Mouse (Mus musculus) heart, embryonic 10.5 days (tissue): ENCODE data around the gene Tbcc. TPM values are rescaled to one million over a fixed set of nuclear protein-coding genes. Genes with fewer than 3 reads are reported as not detected.

Source experiments
- DNase-seq: peaks from one replicate; pipeline ENCODE4 v3.0.0-alpha.2; 2017; ENCODE audit warnings: low spot score
- H3K27ac ChIP-seq: fragments of 300-500 bp; sonication (generic); 2 replicates; pipeline ENCODE4 v1.5.1; 2016; ENCODE audit warnings: mild to moderate bottlenecking
- H3K27me3 ChIP-seq: fragments of 300-500 bp; sonication (generic); 2 replicates; pipeline ENCODE4 v1.6.1; 2016; ENCODE audit warnings: mild to moderate bottlenecking; ENCODE audit not compliant: poor library complexity, insufficient read depth, severe bottlenecking
- H3K36me3 ChIP-seq: fragments of 300-500 bp; sonication (generic); 2 replicates; pipeline ENCODE4 v1.6.1; 2016; ENCODE audit warnings: mild to moderate bottlenecking, moderate library complexity
- H3K4me1 ChIP-seq: fragments of 300-500 bp; sonication (generic); 2 replicates; pipeline ENCODE4 v1.6.1; 2016; ENCODE audit warnings: mild to moderate bottlenecking
- H3K4me3 ChIP-seq: fragments of 300-500 bp; sonication (generic); 2 replicates; pipeline ENCODE4 v1.5.1; 2016; ENCODE audit warnings: mild to moderate bottlenecking, moderate library complexity
- H3K9me3 ChIP-seq: fragments of 300-500 bp; sonication (generic); 2 replicates; pipeline ENCODE4 v1.6.1; 2016; ENCODE audit warnings: mild to moderate bottlenecking, moderate library complexity
- WGBS: fragments of 180-500 bp; shearing (Covaris S2); methylation state at CpG from one replicate; pipeline ENCODE4 v1.1.7; 2016; 5-methylcytosine and 5-hydroxymethylcytosine counted together
- polyA plus RNA-seq: library from polyadenylated mRNA; unstranded; fragments of >200 nt; fragmentation: Nextera tagmentation; extraction: Ambion mirVana; gene quantifications from 2 replicates; pipeline ENCODE4 v1.2.1, GENCODE M21; 2016

Gene Tbcc
- polyA plus RNA-seq, 1 experiment from 2014 or later = 63.2 TPM

DNA sequence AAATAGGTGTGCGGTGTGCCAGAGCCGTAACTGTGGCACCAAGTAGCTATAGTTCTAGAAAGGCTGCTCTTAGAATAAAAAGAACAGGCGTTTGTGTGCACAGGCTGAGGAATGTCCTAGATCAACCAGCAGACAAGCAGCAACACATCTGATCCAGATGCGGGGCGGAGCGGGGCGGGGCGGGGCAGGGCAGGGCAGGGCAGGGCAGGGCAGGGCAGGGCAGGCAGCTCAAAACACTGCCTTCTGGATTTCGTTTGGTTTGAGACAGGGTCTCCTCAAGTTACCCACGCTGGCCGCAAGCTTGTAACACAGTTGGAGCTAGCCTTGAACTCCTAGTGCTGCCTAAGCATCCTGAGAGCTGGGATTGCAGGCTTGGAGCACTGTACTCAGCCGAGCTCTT, 38.8 kb downstream of the Tbcc start:
- H3K4me3 ChIP-seq = no peak overlapping the region
- no peaks in the 10 kb centered on the region for H3K9me3 ChIP-seq
- DNase-seq = no peak
- no peaks in the 10 kb centered on the region for H3K27me3 ChIP-seq
- WGBS = 81% methylated on average over 12 of the region's 12 CpGs
- H3K27ac ChIP-seq = no peak overlapping the region
- no peaks in the 10 kb centered on the region; the same call in 1 of the 2 replicates for H3K4me1 ChIP-seq
- peaks cover 67% of the 10 kb centered on the region for H3K36me3 ChIP-seq

GRCm38 (mm10) chr17:46929897-46930296, 39.4 kb downstream of the Tbcc start:
- Histone ChIP-seq H3K9me3 (no peaks in the 10 kb centered on the region), H3K36me3 (peaks cover 73% of the 10 kb centered on the region), H3K27ac (no peak overlapping the region), H3K4me1 (no peaks in the 10 kb centered on the region; the same call in 1 of the 2 replicates), H3K27me3 (no peaks in the 10 kb centered on the region), H3K4me3 (no peak overlapping the region)
- DNase-seq = no peak
- 89% methylated on average over 7 of the region's 7 CpGs for WGBS

GRCm38 (mm10) chr17:46932961-46933360, 42.5 kb downstream of the Tbcc start:
- Histone ChIP-seq H3K27me3 (no peaks in the 10 kb centered on the region), H3K9me3 (no peaks in the 10 kb centered on the region), H3K4me3 (no peak overlapping the region), H3K4me1 (no peaks in the 10 kb centered on the region), H3K27ac (no peak overlapping the region), H3K36me3 (peaks cover 99% of the 10 kb centered on the region)
- DNase-seq = no peak
- 91% methylated on average over 5 of the region's 5 CpGs for WGBS

- WGBS = 79% methylated on average over 19 of the region's 19 CpGs
Observed at GRCm38 (mm10) chr17:46933557-46934348, 43.3 kb downstream of the Tbcc start.

DNA sequence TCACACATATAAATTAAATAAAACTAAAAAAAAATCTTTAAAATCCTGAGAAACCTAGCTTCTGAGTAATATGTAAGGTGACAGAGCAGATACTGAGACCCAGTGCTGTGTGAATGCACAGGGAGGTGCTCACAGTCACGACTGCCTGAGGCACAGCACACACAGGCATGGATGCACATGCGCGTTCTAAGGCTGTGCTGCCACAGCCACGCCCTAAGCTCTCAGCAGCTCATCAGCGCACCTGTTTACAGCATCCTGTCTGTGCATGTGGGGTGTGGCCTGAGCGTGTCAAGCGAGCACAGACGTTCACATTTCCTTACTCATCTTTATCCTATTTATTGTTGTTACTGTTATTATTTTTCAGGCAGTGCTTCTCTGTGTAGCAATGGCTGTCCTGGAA, 50.0 kb downstream of the Tbcc start:
- peaks cover 99% of the 10 kb centered on the region for H3K36me3 ChIP-seq
- DNase-seq = no peak
- H3K27me3 ChIP-seq = no peaks in the 10 kb centered on the region
- no peak overlapping the region for H3K27ac ChIP-seq
- no peaks in the 10 kb centered on the region for H3K4me1 ChIP-seq
- H3K9me3 ChIP-seq = no peaks in the 10 kb centered on the region
- 95% methylated on average over 8 of the region's 8 CpGs for WGBS
- no peak overlapping the region for H3K4me3 ChIP-seq

More at GRCm38 (mm10) chr17:46933557-46934348, 43.3 kb downstream of the Tbcc start:
- no peak for DNase-seq
- Histone ChIP-seq H3K36me3 (peaks cover 99% of the 10 kb centered on the region), H3K9me3 (no peaks in the 10 kb centered on the region), H3K4me1 (no peaks in the 10 kb centered on the region), H3K27me3 (no peaks in the 10 kb centered on the region), H3K27ac (no peak overlapping the region), H3K4me3 (no peak overlapping the region)

Other genes with a start within 250 kb of the Tbcc start
- gene Klc4, start 244.7 kb upstream of the Tbcc start, polyA plus RNA-seq = 21.1 and 22.5 TPM in 2 replicates
- 131 and 151 TPM in 2 replicates for gene Mrpl2, start 244.5 kb upstream of the Tbcc start, polyA plus RNA-seq
- gene Cul7, start 240.3 kb upstream of the Tbcc start, polyA plus RNA-seq = 44.8 and 51.3 TPM in 2 replicates
- gene Rrp36, start 216.3 kb upstream of the Tbcc start, polyA plus RNA-seq = 46.3 and 61.0 TPM in 2 replicates
- 143 and 180 TPM in 2 replicates for gene Mea1, start 211.9 kb upstream of the Tbcc start, polyA plus RNA-seq
- 152 and 167 TPM in 2 replicates for gene Klhdc3, start 209.8 kb upstream of the Tbcc start, polyA plus RNA-seq
- 76.8 and 103 TPM in 2 replicates for gene Ppp2r5d, start 185.6 kb upstream of the Tbcc start, polyA plus RNA-seq
- gene Pex6, start 179.2 kb upstream of the Tbcc start, polyA plus RNA-seq = 14.0 and 21.9 TPM in 2 replicates
- 0.83 and 2.3 TPM in 2 replicates for gene Gnmt, start 161.5 kb upstream of the Tbcc start, polyA plus RNA-seq
- 63.2 and 68.4 TPM in 2 replicates for gene Cnpy3, start 138.5 kb upstream of the Tbcc start, polyA plus RNA-seq
- gene Ptcra, start 127.0 kb upstream of the Tbcc start, polyA plus RNA-seq = 0.39 and 0.60 TPM in 2 replicates
- gene 2310039H08Rik, start 118.0 kb upstream of the Tbcc start, polyA plus RNA-seq = 45.8 and 51.2 TPM in 2 replicates
- 130 and 184 TPM in 2 replicates for gene Rpl7l1, start 108.0 kb upstream of the Tbcc start, polyA plus RNA-seq
- gene Bicral, start 32.2 kb upstream of the Tbcc start, polyA plus RNA-seq = 3.3 and 3.4 TPM in 2 replicates
- gene Prph2, start 19.8 kb downstream of the Tbcc start, polyA plus RNA-seq = not detected in 2 replicates
- 17.2 and 17.7 TPM in 2 replicates for gene Ubr2, start 119.9 kb downstream of the Tbcc start, polyA plus RNA-seq